Mouse (Mus musculus): ENCODE results near the gene Mapkap1.

GRCm38 (mm10) chr2:34548961-34549360 is 142.4 kb downstream of the Mapkap1 start:
- TF ChIP-seq TAL1 (IDR thresholded peaks at IDR 0.05; ENCODE audit: low read length) (no peak), GATA1 (IDR thresholded peaks at IDR 0.05; ENCODE audit: low read length) (no peak)
